Mouse (Mus musculus) frontal cortex, adult 2 months (tissue): Measurements from ENCODE around the gene Ppp1ca. TPM values are rescaled to one million over a fixed set of nuclear protein-coding genes. Genes with fewer than 3 reads are reported as not detected.

Experiments
- DNase-seq, 2 experiments: peaks; one replicate each; pipeline ENCODE4 v3.0.0; 2022; ENCODE audit warnings: low spot score in 1 of 2; ENCODE audit errors: extremely low spot score in 1 of 2
- polyA plus RNA-seq: library from polyadenylated mRNA; depleted of rRNA; stranded (reverse); fragments of >200 nt; gene quantifications from 2 replicates; pipeline ENCODE4 v1.2.3, GENCODE M21; 2012

The Ppp1ca gene
- polyA plus RNA-seq, 1 experiment: 379 TPM

DNA sequence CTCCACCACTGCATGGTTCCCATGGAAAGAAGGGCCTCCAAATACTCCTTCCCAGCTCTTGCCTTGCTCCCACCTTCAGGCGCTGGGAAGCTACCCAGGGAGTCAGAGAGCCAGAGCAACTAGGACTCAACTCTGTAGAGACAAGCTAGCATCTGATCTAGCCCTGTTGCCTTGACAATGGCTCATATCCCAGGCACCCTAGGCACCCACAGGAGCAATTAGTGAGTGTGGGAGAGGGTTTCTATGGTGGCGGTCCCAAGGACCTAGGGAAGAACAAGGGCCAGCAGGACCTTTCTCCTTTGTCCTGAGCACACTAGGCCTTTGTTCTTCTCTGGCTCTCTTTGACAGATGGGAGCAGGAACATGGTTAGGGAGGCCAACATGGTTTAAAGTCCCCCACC lies 8.2 kb upstream of the Ppp1ca start:
- DNase-seq: no peak

- DNase-seq: no peak
These were observed 6.6 kb upstream of the Ppp1ca start for GRCm38 (mm10) chr19:4184976-4185975.

DNA sequence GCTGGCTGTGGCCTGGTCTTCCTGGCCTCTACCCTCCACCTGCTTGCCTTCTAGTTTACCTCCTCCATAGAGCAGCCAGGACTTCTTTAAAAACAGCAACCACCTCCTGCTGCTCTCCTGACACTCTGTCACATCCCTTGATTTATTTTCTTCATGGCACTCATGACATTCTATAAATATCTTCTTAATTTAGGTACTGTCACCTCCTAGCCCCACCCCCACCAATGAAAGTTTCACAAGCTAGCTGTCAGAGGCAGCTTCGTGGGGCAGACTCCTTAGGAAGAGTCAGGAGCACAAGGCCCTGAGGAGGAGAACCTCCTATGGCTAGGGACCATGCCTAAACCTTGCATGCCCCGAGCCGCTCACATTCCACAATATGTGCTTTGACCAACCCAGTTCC lies 4.6 kb upstream of the Ppp1ca start:
- DNase-seq: no peak

GRCm38 (mm10) chr19:4189051-4189620 lies 2.7 kb upstream of the Ppp1ca start:
- no peak for DNase-seq

- DNase-seq: no peak
These were observed 982 bp upstream of the Ppp1ca start, which contains the start of gene Tbc1d10c for GRCm38 (mm10) chr19:4190831-4191334. Gene Tbc1d10c, minus strand, starts transcription at chr19:4191284.

DNA sequence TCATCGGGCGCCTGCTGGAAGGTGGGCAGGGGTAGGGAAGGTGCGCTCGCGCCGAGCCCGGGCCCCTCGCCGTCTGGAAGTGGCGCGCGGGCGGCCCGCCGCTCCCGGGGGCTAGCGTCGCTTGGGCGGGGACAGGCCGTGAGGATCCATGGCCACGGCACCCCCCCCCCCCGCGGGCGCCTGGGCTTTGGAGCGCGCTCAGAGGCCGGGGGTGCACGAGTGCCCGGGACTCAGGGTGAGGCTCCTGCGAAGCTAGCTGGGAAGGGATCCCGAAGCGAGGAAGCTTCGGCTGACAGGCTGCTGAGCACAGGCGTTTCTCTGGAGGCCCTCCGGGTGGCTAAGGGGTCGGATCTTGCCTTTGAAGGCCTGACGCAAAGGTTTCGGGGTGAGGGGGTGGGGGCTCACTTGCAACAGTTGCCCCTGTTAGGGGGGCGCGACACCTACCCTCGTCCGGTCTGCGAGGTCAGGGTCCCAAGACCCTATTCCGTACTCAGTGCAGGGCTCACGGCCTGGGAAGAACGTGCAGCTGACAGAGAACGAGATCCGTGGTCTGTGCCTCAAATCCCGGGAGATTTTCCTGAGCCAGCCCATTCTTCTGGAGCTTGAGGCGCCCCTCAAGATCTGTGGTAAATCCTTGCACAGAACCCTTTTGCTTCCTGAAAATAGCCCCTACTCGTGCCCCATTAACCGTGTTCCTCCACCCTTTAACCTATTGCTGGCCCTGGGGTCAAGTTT lies 553 bp downstream of the Ppp1ca start:
- no peak for DNase-seq

- no peak for DNase-seq
These were observed 1.3 kb downstream of the Ppp1ca start for GRCm38 (mm10) chr19:4193129-4193528.

DNA sequence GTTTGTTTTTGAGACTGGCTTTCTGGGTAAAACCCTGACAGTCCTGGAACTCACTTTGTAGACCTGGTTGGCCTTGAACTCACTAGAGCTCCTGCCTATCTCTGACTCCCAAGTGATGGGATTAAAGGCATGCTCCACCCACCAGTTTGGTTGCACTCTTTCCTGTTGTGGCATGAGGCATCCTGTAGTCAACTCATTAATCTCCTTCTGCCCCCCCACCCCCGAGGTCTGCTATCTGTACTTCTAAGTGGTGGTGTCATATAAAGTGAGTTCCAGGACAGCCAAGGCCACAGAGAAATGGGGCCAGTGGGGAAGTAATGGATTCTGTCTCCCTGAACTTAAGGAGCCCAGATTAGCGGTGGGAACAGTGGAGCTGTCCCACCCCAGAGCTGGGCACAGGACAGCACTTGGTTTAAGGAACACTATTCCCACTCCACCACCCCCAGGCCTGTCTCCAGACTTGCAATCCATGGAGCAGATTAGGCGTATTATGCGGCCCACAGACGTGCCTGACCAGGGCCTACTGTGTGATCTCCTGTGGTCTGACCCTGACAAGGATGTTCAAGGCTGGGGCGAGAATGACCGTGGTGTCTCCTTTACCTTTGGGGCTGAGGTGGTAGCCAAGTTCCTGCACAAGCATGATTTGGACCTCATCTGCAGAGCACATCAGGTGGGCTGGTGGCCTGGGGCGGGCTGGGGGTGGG lies 2.3 kb downstream of the Ppp1ca start:
- DNase-seq: no peak

- no peak for DNase-seq
These were observed 3.1 kb downstream of the Ppp1ca start for GRCm38 (mm10) chr19:4194776-4195650.

GRCm38 (mm10) chr19:4196048-4196447 lies 4.2 kb downstream of the Ppp1ca start:
- no peak for DNase-seq

DNA sequence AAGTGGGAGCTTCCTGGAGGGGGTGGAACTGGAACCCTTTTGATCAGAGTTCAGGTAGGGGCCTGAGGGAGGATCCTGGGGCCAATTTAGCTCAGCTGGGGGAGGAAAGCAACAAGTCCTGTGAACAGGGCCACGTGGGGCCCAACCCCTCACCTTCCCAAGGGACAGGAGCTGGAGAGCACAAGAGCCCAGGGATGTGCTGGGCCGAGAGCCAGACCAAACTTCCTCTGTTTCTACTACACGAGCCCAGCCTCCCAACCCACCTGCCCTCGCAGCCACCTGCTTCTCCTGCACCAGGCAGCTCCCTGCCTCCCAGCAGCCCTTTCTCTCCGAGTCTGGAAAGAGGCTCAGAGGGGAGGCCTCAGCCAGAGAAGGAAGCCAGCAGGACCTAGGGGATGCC lies 4.7 kb downstream of the Ppp1ca start:
- DNase-seq: no peak

- DNase-seq: no peak
These were observed 5.3 kb downstream of the Ppp1ca start for GRCm38 (mm10) chr19:4197180-4197579.

- DNase-seq: peak; percentile 92 to 98
These were observed 9.5 kb downstream of the Ppp1ca start, which contains the start of gene Rad9a for GRCm38 (mm10) chr19:4201291-4201909. Gene Rad9a, minus strand, starts transcription at chr19:4201662.

DNA sequence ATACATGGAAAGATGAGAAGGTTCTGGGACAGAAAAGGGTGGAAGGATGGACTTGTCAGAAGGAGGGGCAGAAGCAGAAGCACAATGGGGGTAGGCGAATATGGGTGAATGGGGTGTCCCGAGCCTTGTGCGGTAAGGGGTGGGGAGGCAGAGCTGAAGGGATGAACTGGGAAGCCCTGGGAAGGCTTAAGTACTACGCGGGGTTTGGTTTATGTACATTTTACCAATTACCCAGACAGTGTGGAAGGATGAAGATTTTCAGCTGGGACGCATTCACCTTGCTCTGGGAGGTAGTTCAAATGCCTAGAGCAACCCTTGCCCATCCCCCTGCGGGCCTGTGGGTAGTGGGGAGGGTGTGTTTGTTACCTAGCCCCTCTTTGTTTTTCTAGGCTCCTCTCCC lies 10.3 kb downstream of the Ppp1ca start:
- no peak for DNase-seq

- DNase-seq: no peak
These were observed 11.3 kb downstream of the Ppp1ca start for GRCm38 (mm10) chr19:4203148-4203547.

DNA sequence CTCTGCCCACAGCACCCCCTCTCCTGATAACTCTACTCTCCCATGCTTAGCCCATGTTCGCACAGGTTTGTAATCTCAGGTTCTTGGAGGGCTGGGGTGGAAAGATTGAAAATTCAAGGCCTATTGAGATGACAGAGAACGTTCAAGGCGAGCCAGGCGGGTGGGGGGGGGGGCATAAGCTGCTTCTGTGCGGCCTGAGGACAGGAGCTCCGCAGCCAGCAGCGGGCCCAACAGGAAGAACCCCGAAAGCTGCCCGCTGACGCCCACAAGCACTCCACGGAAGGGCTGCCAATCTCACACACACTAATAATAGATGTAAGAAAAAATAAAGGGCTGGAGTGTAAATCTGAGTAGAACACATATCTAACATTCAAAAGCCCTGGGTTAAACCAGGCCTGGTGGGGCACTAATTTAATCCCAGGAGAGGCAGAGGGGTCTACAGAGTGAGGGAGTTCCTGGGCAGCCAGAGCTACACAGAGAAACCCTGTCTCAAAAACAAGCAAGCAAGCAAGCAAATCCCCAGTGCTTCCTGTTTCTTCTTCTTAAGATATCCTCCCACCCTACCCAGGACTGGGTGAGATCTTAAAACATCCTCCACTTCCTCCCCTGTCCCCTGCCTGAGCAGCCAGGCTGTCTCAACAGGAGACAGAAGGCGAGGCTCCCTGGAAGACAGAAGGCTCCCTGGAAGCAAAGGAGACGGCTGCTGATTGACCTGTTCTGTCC lies 11.9 kb downstream of the Ppp1ca start:
- peak in 1 of 2 experiments; percentile 49 for DNase-seq

DNA sequence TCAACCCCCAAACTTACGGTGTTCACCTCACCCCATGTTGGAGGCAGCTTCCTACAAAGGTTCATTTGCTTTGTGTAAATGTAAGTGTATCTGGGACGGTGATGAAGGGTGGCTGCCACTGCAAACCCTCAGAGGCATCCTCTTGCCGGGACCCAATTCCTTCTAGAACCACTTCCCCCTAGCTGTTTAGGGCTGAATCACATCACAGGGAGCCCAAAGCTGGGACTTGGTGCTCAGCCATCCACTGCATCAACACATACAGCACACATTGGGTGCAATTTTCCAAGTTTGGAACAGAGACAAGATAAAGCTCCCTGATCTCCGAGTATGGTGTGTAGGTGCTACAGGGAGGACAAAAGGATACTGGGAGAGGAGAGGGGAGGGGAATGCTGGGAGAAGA lies 13.0 kb downstream of the Ppp1ca start:
- no peak for DNase-seq

DNA sequence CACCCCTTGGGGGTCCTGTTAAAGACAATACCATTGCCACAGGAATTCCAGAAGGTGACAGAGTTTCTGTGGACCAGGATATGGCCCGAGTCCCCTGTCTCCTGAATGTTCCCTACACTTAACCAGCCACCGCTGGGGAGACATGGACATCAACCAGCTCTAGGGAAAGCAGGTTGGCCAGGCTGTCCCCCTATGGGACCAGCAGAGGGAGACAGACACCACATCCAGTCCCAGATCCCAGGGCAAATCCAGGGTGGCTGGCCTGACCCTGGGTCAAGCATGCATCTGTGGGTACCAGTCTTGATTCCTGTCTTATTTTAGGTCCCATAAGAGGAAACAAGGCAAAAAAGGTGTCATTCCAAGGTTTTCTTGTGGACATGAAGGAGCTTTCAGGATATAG lies 15.1 kb downstream of the Ppp1ca start:
- peak in 1 of 2 experiments; percentile 75 for DNase-seq
